Mouse (Mus musculus) forebrain, postnatal 0 days (tissue): ENCODE data around the gene Fstl1. TPM values are rescaled to one million over a fixed set of nuclear protein-coding genes. Genes with fewer than 3 reads are reported as not detected.

Experiments used
- ATAC-seq: fragments of 200-750 bp; cut with Nextera tagmentation; 2 replicates; pipeline ENCODE4 v1.8.0; 2017; ENCODE audit warnings: mild to moderate bottlenecking, moderate library complexity
- DNase-seq: peaks from one replicate; pipeline ENCODE4 v3.0.0-alpha.2; 2015
- H3K27ac ChIP-seq: fragments of 300-500 bp; sonication (generic); 2 replicates; pipeline ENCODE4 v1.5.1; 2014; ENCODE audit warnings: low read depth, mild to moderate bottlenecking, antibody characterized with exemption, low read length, moderate library complexity, mixed read lengths
- H3K27me3 ChIP-seq: fragments of 300-500 bp; sonication (generic); 2 replicates; pipeline ENCODE4 v1.6.1; 2014; ENCODE audit warnings: mild to moderate bottlenecking, low read length, mixed read lengths; ENCODE audit not compliant: insufficient read depth
- H3K36me3 ChIP-seq: fragments of 300-500 bp; sonication (generic); 2 replicates; pipeline ENCODE4 v1.6.1; 2014; ENCODE audit warnings: mild to moderate bottlenecking, moderate library complexity; ENCODE audit not compliant: insufficient read depth
- H3K4me1 ChIP-seq: fragments of 300-500 bp; sonication (generic); 2 replicates; pipeline ENCODE4 v1.6.1; 2014; ENCODE audit warnings: antibody characterized with exemption; ENCODE audit not compliant: insufficient read depth
- H3K4me2 ChIP-seq: fragments of 300-500 bp; sonication (generic); 2 replicates; pipeline ENCODE4 v1.6.1; 2014; ENCODE audit warnings: low read depth, mild to moderate bottlenecking, moderate library complexity
- H3K4me3 ChIP-seq: fragments of 300-500 bp; sonication (generic); 2 replicates; pipeline ENCODE4 v1.5.1; 2014; ENCODE audit warnings: low read depth, low read length, mixed read lengths
- H3K9ac ChIP-seq: fragments of 300-500 bp; sonication (generic); 2 replicates; pipeline ENCODE4 v1.6.1; 2014; ENCODE audit warnings: mild to moderate bottlenecking
- H3K9me3 ChIP-seq: fragments of 300-500 bp; sonication (generic); 2 replicates; pipeline ENCODE4 v1.6.1; 2016; ENCODE audit warnings: low read length
- CTCF ChIP-seq: sonication (generic); IDR thresholded peaks from 2 replicates; pipeline ENCODE4 v1.5.1; 2016; ENCODE audit warnings: antibody characterized with exemption, control low read depth, low read depth
- WGBS: fragments of 180-500 bp; shearing (Covaris S2); extraction: QIAGEN DNeasy Blood & Tissue Kit; methylation state at CpG from one replicate; pipeline ENCODE4 v1.1.7; 2014; 5-methylcytosine and 5-hydroxymethylcytosine counted together
- polyA plus RNA-seq: library from polyadenylated mRNA; unstranded; fragments of >200 nt; fragmentation: Nextera tagmentation; extraction: Ambion mirVana; gene quantifications from 2 replicates; pipeline ENCODE4 v1.2.1, GENCODE M21; 2015
- total RNA-seq: library from RNA; depleted of rRNA; stranded (reverse); fragments of >200 nt; gene quantifications from 2 replicates; pipeline ENCODE4 v1.2.3, GENCODE M21; 2014; rRNA removed

Gene Fstl1
- total and polyA plus RNA-seq, 2 experiments from 2014 or later = 67.2 to 78.3 TPM

DNA sequence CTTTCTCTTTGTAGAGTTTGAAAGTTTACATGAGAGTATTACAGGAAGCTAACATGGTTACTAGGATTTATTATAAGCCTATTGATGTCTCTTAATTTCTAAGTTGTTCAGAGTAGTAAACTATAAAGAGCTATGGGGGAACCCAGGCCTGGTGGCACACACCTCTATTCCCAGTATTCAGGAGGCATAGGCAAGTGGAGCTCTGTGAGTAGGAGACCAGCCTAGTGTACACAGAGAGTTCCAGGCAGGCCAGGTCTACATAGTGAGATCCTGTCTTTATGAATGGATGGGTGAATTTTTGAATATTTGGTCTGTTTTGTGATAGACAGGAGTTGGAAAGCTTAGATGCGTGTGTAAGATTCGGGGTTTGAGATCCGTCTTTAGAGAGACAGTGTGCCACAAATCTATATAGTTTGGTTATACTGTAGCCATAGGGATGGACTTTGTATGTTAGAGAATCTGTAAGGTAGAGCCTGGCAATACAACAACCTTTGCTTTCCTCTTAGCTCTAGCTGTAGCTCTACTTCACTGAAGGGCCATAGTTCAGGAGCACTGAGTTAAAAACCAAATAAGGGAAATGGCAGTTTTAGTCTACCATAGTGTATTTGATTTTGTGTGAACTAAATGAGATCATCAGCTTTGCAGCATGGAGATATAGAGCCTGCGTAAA lies 103.2 kb downstream of the Fstl1 start:
- Histone ChIP-seq H3K27me3 (no peaks in the 10 kb centered on the region), H3K27ac (no peak overlapping the region), H3K36me3 (peaks cover 51% of the 10 kb centered on the region), H3K9me3 (no peaks in the 10 kb centered on the region), H3K9ac (no peak overlapping the region), H3K4me3 (no peak overlapping the region), H3K4me2 (no peak overlapping the region), H3K4me1 (no peaks in the 10 kb centered on the region)
- 97% methylated on average over 4 of the region's 4 CpGs for WGBS
- TF ChIP-seq CTCF = no peak
- no peak for ATAC-seq
- no peak for DNase-seq

DNA sequence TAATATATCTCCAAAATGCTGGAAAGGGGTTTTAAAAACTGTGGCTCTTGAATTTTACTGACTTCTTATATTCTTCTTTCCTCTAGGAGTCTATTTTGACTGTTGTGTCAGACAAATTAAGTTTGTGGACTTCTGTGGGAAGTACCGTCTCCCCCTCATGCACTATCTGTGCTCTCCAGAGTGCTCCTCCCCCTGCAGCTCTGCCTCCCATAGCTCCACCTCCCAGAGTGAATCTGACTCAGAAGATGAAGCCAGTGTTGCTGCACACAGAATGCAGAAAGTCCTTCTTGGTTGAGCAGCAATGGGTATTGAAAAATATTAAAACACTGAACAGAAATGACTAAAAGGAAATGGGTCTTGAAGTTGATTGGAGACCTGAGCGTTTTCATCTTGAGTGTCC lies 104.5 kb downstream of the Fstl1 start:
- Histone ChIP-seq H3K27ac (no peak overlapping the region), H3K4me2 (no peak overlapping the region), H3K9ac (no peak overlapping the region), H3K27me3 (no peaks in the 10 kb centered on the region), H3K4me3 (no peak overlapping the region), H3K4me1 (no peaks in the 10 kb centered on the region), H3K9me3 (no peaks in the 10 kb centered on the region), H3K36me3 (peaks cover 51% of the 10 kb centered on the region)
- ATAC-seq (no peak), DNase-seq (no peak)
- no peak for TF ChIP-seq CTCF
- 86% methylated on average over 2 of the region's 2 CpGs for WGBS

Other genes with a start within 250 kb of the Fstl1 start
- 32.7 and 34.2 TPM in 2 replicates for gene Gtf2e1, start 237.1 kb upstream of the Fstl1 start, total RNA-seq
- gene Gtf2e1, start 237.1 kb upstream of the Fstl1 start, polyA plus RNA-seq = 24.5 and 25.2 TPM in 2 replicates
- gene Rabl3, start 237.0 kb upstream of the Fstl1 start, total RNA-seq = 4.7 and 8.2 TPM in 2 replicates
- gene Rabl3, start 237.0 kb upstream of the Fstl1 start, polyA plus RNA-seq = 9.9 and 12.4 TPM in 2 replicates
- gene Hgd, start 196.7 kb upstream of the Fstl1 start, total RNA-seq = not detected in 2 replicates
- 0.44 TPM in 1 of 2 replicates, not detected in the other for gene Hgd, start 196.7 kb upstream of the Fstl1 start, polyA plus RNA-seq
- 33.9 and 49.3 TPM in 2 replicates for gene Ndufb4, start 122.4 kb upstream of the Fstl1 start, total RNA-seq
- 79.1 and 117 TPM in 2 replicates for gene Ndufb4, start 122.4 kb upstream of the Fstl1 start, polyA plus RNA-seq
- not detected in 2 replicates for gene Gm36028, start 84.3 kb downstream of the Fstl1 start, total RNA-seq
- gene Gm36028, start 84.3 kb downstream of the Fstl1 start, polyA plus RNA-seq = 0.21 and 0.28 TPM in 2 replicates
- gene Lrrc58, start 91.5 kb downstream of the Fstl1 start, total RNA-seq = 66.5 and 97.5 TPM in 2 replicates
- 28.3 and 43.7 TPM in 2 replicates for gene Lrrc58, start 91.5 kb downstream of the Fstl1 start, polyA plus RNA-seq
- gene Gpr156, start 139.6 kb downstream of the Fstl1 start, total RNA-seq = 2.8 and 3.3 TPM in 2 replicates
- 1.5 and 2.3 TPM in 2 replicates for gene Gpr156, start 139.6 kb downstream of the Fstl1 start, polyA plus RNA-seq